Mouse (Mus musculus) hindbrain, postnatal 0 days (tissue): ENCODE results near the gene Slc35g2. TPM values are rescaled to one million over a fixed set of nuclear protein-coding genes. Genes with fewer than 3 reads are reported as not detected.

Experiments
- ATAC-seq: fragments of 200-750 bp; cut with Nextera tagmentation; 2 replicates; pipeline ENCODE4 v1.8.0; 2017; ENCODE audit warnings: mild to moderate bottlenecking, moderate TSS enrichment, moderate library complexity
- DNase-seq: peaks from one replicate; pipeline ENCODE4 v3.0.0-alpha.2; 2015; ENCODE audit warnings: low spot score
- H3K27ac ChIP-seq: fragments of 300-500 bp; sonication (generic); 2 replicates; pipeline ENCODE4 v1.5.1; 2014; ENCODE audit warnings: mild to moderate bottlenecking
- H3K27me3 ChIP-seq: fragments of 300-500 bp; sonication (generic); 2 replicates; pipeline ENCODE4 v1.6.1; 2014; ENCODE audit warnings: low read length, mixed read lengths; ENCODE audit not compliant: insufficient read depth
- H3K36me3 ChIP-seq: fragments of 300-500 bp; sonication (generic); 2 replicates; pipeline ENCODE4 v1.6.1; 2014; ENCODE audit warnings: low read length, mixed read lengths; ENCODE audit not compliant: insufficient read depth
- H3K4me1 ChIP-seq: fragments of 300-500 bp; sonication (generic); 2 replicates; pipeline ENCODE4 v1.6.1; 2014; ENCODE audit warnings: antibody characterized with exemption, low read length, mixed read lengths; ENCODE audit not compliant: insufficient read depth
- H3K4me2 ChIP-seq: fragments of 300-500 bp; sonication (generic); 2 replicates; pipeline ENCODE4 v1.6.1; 2014; ENCODE audit warnings: low read depth, mild to moderate bottlenecking, low read length, moderate library complexity, mixed read lengths
- H3K4me3 ChIP-seq: fragments of 300-500 bp; sonication (generic); 2 replicates; pipeline ENCODE4 v1.5.1; 2014; ENCODE audit warnings: low read length
- H3K9ac ChIP-seq: fragments of 300-500 bp; sonication (generic); replicated peaks from 2 replicates; pipeline ENCODE4 v1.6.1; 2014; ENCODE audit warnings: mild to moderate bottlenecking, low read length, moderate library complexity, mixed read lengths
- H3K9me3 ChIP-seq: fragments of 300-500 bp; sonication (generic); 2 replicates; pipeline ENCODE4 v1.6.1; 2016; ENCODE audit warnings: low read length, mixed read lengths
- CTCF ChIP-seq: IDR thresholded peaks from 2 replicates; pipeline ENCODE4 v1.5.1; 2016; ENCODE audit warnings: antibody characterized with exemption, control low read depth, low read depth
- WGBS: fragments of 180-500 bp; shearing (Covaris S2); extraction: QIAGEN DNeasy Blood & Tissue Kit; methylation state at CpG from one replicate; pipeline ENCODE4 v1.1.7; 2014; 5-methylcytosine and 5-hydroxymethylcytosine counted together
- polyA plus RNA-seq: library from polyadenylated mRNA; unstranded; fragments of >200 nt; fragmentation: Nextera tagmentation; extraction: Ambion mirVana; gene quantifications from 2 replicates; pipeline ENCODE4 v1.2.1, GENCODE M21; 2015
- total RNA-seq: library from RNA; depleted of rRNA; stranded (reverse); fragments of >200 nt; gene quantifications from 2 replicates; pipeline ENCODE4 v1.2.3, GENCODE M21; 2014; rRNA removed

The Slc35g2 gene
- total RNA-seq (23.9 and 28.1 TPM in 2 replicates), polyA plus RNA-seq (24.7 and 25.3 TPM in 2 replicates)

DNA sequence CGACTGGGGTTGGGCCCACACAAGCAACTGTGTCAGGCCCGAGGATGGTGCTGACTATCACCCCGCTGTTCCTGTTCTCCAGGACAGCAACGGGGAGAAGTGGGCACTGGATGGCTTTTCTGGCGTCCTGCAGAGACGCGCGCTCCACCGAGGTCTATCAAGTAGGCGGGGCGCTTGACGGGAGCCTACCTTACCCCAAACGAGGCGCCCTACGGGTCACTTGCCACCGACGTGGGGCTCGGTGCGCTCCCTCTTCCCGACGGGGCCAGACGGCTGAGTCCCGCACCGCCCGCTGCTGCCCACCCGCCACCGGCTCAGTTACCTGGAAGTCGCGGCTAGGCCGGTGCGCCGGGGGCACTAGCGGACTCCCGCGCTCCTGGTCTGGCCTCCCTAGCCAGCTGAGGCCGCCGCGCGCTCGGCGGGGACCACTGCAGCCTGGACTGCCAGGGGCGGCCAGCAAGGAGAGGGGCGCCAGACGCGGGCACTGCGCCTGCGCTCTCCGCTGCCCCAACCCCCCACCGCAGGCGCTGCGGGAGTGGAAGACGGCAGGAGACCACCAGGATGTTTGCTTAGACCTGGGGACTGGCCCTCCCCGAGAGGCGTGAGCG lies at the start of gene Slc35g2:
Gene Slc35g2, minus strand, starts transcription at position 465 of the 608 bp plus-strand sequence.
- no peaks in the 10 kb centered on the region for H3K9me3 ChIP-seq
- DNase-seq (peak; percentile 85), ATAC-seq (peak; percentile 92)
- peak within 1 kb of the TSS; percentile 77 for H3K9ac ChIP-seq
- peak within 1 kb of the TSS; percentile 85 for H3K27ac ChIP-seq
- no peaks in the 10 kb centered on the region for H3K4me1 ChIP-seq
- H3K4me3 ChIP-seq = peak within 1 kb of the TSS; percentile 73
- H3K27me3 ChIP-seq = no peaks in the 10 kb centered on the region
- under 1% methylated on average over 51 of the region's 55 CpGs for WGBS
- peak; percentile 34 for TF ChIP-seq CTCF
- peak within 1 kb of the TSS; percentile 85 for H3K4me2 ChIP-seq
- H3K36me3 ChIP-seq = no peaks in the 10 kb centered on the region

DNA sequence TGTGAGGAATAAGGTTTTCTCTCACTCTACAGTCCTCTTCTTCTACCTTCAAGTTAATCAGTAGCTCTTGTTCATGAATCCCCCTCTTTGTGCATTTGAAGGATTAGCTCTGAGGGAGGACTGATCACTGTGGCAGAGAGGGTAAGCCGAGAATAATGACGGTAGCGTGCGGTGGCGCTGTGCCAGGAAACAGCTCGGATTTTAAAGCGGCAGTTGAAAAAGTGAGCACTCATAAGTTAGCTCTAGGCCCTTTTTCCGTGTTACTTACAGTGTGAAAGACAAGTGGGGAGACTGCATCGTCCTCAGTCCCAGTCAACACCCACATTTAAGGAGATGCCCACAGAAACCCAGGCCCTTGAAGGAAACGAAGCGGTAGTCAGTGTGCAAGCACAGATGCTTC lies 46.1 kb upstream of the Slc35g2 start:
- Histone ChIP-seq H3K4me1 (no peaks in the 10 kb centered on the region), H3K27me3 (no peaks in the 10 kb centered on the region), H3K4me3 (no peak overlapping the region), H3K4me2 (peak overlapping the region; percentile 2; the same call in 1 of the 2 replicates), H3K36me3 (no peaks in the 10 kb centered on the region), H3K9ac (no peak overlapping the region), H3K27ac (no peak overlapping the region), H3K9me3 (no peaks in the 10 kb centered on the region)
- no peak for TF ChIP-seq CTCF
- WGBS = 21% methylated on average over 11 of the region's 11 CpGs
- DNase-seq (peak; percentile 71), ATAC-seq (no peak)

- no peaks in the 10 kb centered on the region for H3K4me1 ChIP-seq
- H3K4me2 ChIP-seq = no peak overlapping the region
- H3K4me3 ChIP-seq = no peak overlapping the region
- no peak for TF ChIP-seq CTCF
- WGBS = 50% methylated on average over 3 of the region's 3 CpGs
- no peaks in the 10 kb centered on the region for H3K27me3 ChIP-seq
- no peak overlapping the region for H3K9ac ChIP-seq
- ATAC-seq (no peak), DNase-seq (no peak)
- no peak overlapping the region for H3K27ac ChIP-seq
- H3K36me3 ChIP-seq = no peaks in the 10 kb centered on the region
- H3K9me3 ChIP-seq = no peaks in the 10 kb centered on the region
These were observed 42.7 kb upstream of the Slc35g2 start for GRCm38 (mm10) chr9:100613501-100614071.

DNA sequence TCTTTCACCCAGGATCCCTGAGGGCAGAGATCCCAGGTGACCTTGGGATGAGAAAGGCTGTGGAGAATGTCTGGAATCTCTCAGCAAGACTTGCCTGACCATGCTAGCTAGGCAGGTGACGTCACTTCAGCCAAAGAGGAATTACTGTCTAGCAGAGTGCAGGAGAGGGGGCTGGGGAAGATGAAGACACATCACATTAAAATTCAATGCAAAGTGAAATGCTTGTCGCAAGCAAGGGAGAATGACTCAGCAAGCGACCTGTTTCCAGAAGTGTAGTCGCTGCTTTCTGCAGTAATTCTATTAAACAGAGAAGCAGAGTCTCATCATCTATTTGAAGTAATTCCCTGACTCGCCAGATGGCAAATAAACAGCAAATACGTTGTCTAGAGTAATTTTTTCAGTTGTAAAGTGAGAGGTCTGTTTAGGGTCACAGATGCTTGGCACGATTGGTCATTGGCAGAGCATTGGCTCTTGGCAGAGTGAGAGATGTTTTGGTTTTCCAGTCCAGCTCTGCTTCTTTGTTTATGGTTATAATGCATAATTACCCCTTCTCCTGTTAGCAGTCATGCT lies 35.2 kb upstream of the Slc35g2 start:
- Histone ChIP-seq H3K27me3 (no peaks in the 10 kb centered on the region), H3K27ac (no peak overlapping the region), H3K4me3 (no peak overlapping the region), H3K9ac (no peak overlapping the region), H3K4me1 (peaks cover 5% of the 10 kb centered on the region; the same call in 1 of the 2 replicates), H3K36me3 (no peaks in the 10 kb centered on the region), H3K4me2 (no peak overlapping the region), H3K9me3 (no peaks in the 10 kb centered on the region)
- DNase-seq = peak; percentile 66
- peak; percentile 47; the same call in 1 of the 2 replicates for ATAC-seq
- WGBS = 23% methylated on average over 7 of the region's 7 CpGs
- no peak for TF ChIP-seq CTCF

GRCm38 (mm10) chr9:100605522-100605921 lies 34.6 kb upstream of the Slc35g2 start:
- ATAC-seq = no peak
- no peak overlapping the region for H3K9ac ChIP-seq
- TF ChIP-seq CTCF = no peak
- WGBS = 95% methylated on average over 1 of the region's 1 CpGs
- no peaks in the 10 kb centered on the region for H3K27me3 ChIP-seq
- H3K4me3 ChIP-seq = no peak overlapping the region
- no peak for DNase-seq
- no peaks in the 10 kb centered on the region for H3K36me3 ChIP-seq
- H3K27ac ChIP-seq = no peak overlapping the region
- no peaks in the 10 kb centered on the region for H3K9me3 ChIP-seq
- peaks cover 5% of the 10 kb centered on the region; the same call in 1 of the 2 replicates for H3K4me1 ChIP-seq
- H3K4me2 ChIP-seq = no peak overlapping the region

GRCm38 (mm10) chr9:100603156-100603555 lies 32.3 kb upstream of the Slc35g2 start:
- 66% methylated on average over 5 of the region's 5 CpGs for WGBS

More at GRCm38 (mm10) chr9:100603156-100603555, 32.3 kb upstream of the Slc35g2 start:
- Histone ChIP-seq H3K4me2 (no peak overlapping the region), H3K27me3 (no peaks in the 10 kb centered on the region), H3K4me1 (peaks cover 9% of the 10 kb centered on the region; the same call in 1 of the 2 replicates), H3K36me3 (no peaks in the 10 kb centered on the region), H3K9me3 (no peaks in the 10 kb centered on the region), H3K4me3 (no peak overlapping the region), H3K27ac (no peak overlapping the region), H3K9ac (no peak overlapping the region)
- DNase-seq (no peak), ATAC-seq (no peak)
- no peak for TF ChIP-seq CTCF
